Mouse (Mus musculus) kidney, embryonic 16.5 days (tissue): ENCODE measurements at regions not wholly inside any gene's neighbourhood (a gene's known extent, or its start where the extent isn't known, plus 50 kb on each side); places are given as distances from the start of the nearest gene placed in this dataset.

ENCODE experiments used
- ATAC-seq: fragments of 200-750 bp; cut with Nextera tagmentation; 2 replicates; pipeline ENCODE4 v1.8.0; 2017; ENCODE audit warnings: moderate TSS enrichment; ENCODE audit not compliant: low FRiP score, low TSS enrichment
- H3K27ac ChIP-seq: fragments of 300-500 bp; sonication (generic); 2 replicates; pipeline ENCODE4 v1.5.1; 2014; ENCODE audit warnings: low read length
- H3K27me3 ChIP-seq: fragments of 300-500 bp; sonication (generic); 2 replicates; pipeline ENCODE4 v1.6.1; 2014; ENCODE audit warnings: low read length, control low read depth, mixed read lengths; ENCODE audit not compliant: insufficient read depth
- H3K36me3 ChIP-seq: fragments of 300-500 bp; sonication (generic); 2 replicates; pipeline ENCODE4 v1.6.1; 2014; ENCODE audit warnings: low read length, control low read depth, mixed read lengths; ENCODE audit not compliant: insufficient read depth
- H3K4me1 ChIP-seq: fragments of 300-500 bp; sonication (generic); 2 replicates; pipeline ENCODE4 v1.6.1; 2014; ENCODE audit warnings: low read length, control low read depth, mixed read lengths; ENCODE audit not compliant: insufficient read depth
- H3K4me2 ChIP-seq: fragments of 300-500 bp; sonication (generic); replicated peaks from 2 replicates; pipeline ENCODE4 v1.6.1; 2014; ENCODE audit warnings: low read depth, low read length
- H3K4me3 ChIP-seq: fragments of 300-500 bp; sonication (generic); 2 replicates; pipeline ENCODE4 v1.5.1; 2014; ENCODE audit warnings: mild to moderate bottlenecking, low read length
- H3K9ac ChIP-seq: fragments of 300-500 bp; sonication (generic); replicated peaks from 2 replicates; pipeline ENCODE4 v1.6.1; 2014; ENCODE audit warnings: low read length
- H3K9me3 ChIP-seq: fragments of 300-500 bp; sonication (generic); 2 replicates; pipeline ENCODE4 v1.6.1; 2016; ENCODE audit warnings: low read length, control low read depth
- WGBS: fragments of 180-500 bp; shearing (Covaris S2); extraction: QIAGEN DNeasy Blood & Tissue Kit; methylation state at CpG from one replicate; pipeline ENCODE4 v1.1.7; 2014; 5-methylcytosine and 5-hydroxymethylcytosine counted together

DNA sequence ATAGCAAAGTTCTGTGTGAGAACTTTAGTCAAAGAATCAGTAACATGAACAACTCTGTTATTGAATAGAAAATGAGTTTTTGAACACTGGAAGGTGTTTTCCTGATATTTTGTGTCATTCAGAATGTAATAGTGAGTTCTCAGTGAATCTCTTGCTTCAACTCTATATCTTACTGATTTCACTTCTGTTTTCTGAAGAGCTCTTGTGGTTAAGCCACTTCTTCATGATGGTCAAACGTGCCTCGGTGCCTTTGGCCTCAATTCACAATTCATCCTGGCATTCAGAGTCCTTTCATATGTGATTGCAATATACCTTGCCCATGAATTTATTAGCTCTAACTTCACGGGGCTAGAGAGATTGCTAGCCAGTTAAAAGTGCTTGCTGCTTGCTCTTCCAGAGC, 102.3 kb downstream of the Gpr65 start:
- 73% methylated on average over 3 of the region's 3 CpGs for WGBS
- no peak overlapping the region for H3K4me3 ChIP-seq
- H3K9ac ChIP-seq: no peak overlapping the region
- ATAC-seq: no peak
- H3K36me3 ChIP-seq: no peaks in the 10 kb centered on the region
- no peak overlapping the region for H3K27ac ChIP-seq
- no peak overlapping the region for H3K4me2 ChIP-seq
- H3K9me3 ChIP-seq: no peaks in the 10 kb centered on the region
- no peaks in the 10 kb centered on the region for H3K4me1 ChIP-seq
- H3K27me3 ChIP-seq: no peaks in the 10 kb centered on the region

DNA sequence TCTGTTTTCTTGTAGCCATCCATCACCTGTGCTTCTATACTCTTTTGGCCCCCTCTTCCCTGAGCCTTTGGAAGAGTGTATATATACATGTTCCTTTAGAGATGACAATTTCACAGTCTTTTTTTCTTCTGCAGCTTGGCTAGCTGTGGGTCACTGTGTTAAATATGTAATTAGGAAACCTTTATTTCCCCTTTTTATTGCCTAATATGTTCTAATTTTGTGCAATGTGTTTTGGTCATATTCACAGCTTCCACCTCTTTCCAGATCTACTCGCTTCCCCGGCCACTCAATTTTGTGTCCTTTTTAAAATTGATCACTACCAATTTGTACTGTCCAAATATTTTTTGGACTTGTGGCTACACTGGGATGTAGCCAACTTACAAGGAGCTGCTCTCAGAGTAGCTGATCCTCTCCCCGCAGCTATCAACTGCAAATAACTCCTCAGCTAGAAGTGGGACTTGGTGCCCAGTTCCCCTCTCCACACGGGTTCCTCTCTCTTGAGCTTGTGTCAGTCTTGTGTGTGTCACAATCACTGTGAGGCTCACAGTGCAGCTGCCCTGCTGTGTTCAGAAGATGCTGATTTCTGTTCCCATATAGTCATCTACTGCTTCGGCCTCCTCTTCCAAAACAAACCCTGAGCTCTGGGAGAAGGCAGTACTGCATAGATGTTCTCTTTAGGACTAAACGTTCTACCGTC, 106.9 kb downstream of the Gpr65 start:
- no peak for ATAC-seq
- Histone ChIP-seq H3K9ac (no peak overlapping the region), H3K36me3 (no peaks in the 10 kb centered on the region), H3K4me1 (no peaks in the 10 kb centered on the region), H3K27ac (no peak overlapping the region), H3K27me3 (no peaks in the 10 kb centered on the region), H3K4me2 (no peak overlapping the region), H3K9me3 (no peaks in the 10 kb centered on the region), H3K4me3 (no peak overlapping the region)
- WGBS: 88% methylated on average over 7 of the region's 7 CpGs
